Mouse (Mus musculus): ENCODE measurements at regions not wholly inside any gene's neighbourhood (a gene's known extent, or its start where the extent isn't known, plus 50 kb on each side); places are given as distances from the start of the nearest gene placed in this dataset.

- TF ChIP-seq CTCF (IDR thresholded peaks at IDR 0.05; ENCODE audit: extremely low read depth, insufficient read length, insufficient replicate concordance, low read depth, low read length) (no peak), POLR2A (IDR thresholded peaks at IDR 0.05; ENCODE audit: low read depth, low read length) (no peak)
These were observed 362.9 kb downstream of the Ajap1 start for GRCm38 (mm10) chr4:153119647-153120102.
